Mouse (Mus musculus): ENCODE data around the gene Fam180a.

Gene Fam180a

GRCm38 (mm10) chr6:35265580-35266278, 60.2 kb downstream of the Fam180a start:
- no peak for DNase-seq (ENCODE audit: low read depth)

Measured in c-Kit-positive CD71-positive TER-119-negative erythroid progenitor cells, embryonic 14.5 days (primary cell).